Mouse (Mus musculus): ENCODE measurements around the gene Pde2a. TPM values are rescaled to one million over a fixed set of nuclear protein-coding genes. Genes with fewer than 3 reads are reported as not detected.

Gene Pde2a
- polyA plus RNA-seq, 1 experiment from 2014 or later = 11.9 TPM

GRCm38 (mm10) chr7:101458278-101458781 is 36.8 kb downstream of the Pde2a start:
- no peak overlapping the region for H3K27ac ChIP-seq (replicated peaks)
- WGBS = 70% methylated on average over 4 of the region's 4 CpGs
- H3K27me3 ChIP-seq (ENCODE audit: low read depth, poor library complexity, severe bottlenecking) = peaks cover 41% of the 10 kb centered on the region
- peaks cover 42% of the 10 kb centered on the region for H3K4me1 ChIP-seq
- H3K9me3 ChIP-seq (replicated peaks) = no peaks in the 10 kb centered on the region
- no peaks in the 10 kb centered on the region for H3K36me3 ChIP-seq
- H3K4me3 ChIP-seq = no peak overlapping the region
- DNase-seq (ENCODE audit: low spot score) = no peak

DNA sequence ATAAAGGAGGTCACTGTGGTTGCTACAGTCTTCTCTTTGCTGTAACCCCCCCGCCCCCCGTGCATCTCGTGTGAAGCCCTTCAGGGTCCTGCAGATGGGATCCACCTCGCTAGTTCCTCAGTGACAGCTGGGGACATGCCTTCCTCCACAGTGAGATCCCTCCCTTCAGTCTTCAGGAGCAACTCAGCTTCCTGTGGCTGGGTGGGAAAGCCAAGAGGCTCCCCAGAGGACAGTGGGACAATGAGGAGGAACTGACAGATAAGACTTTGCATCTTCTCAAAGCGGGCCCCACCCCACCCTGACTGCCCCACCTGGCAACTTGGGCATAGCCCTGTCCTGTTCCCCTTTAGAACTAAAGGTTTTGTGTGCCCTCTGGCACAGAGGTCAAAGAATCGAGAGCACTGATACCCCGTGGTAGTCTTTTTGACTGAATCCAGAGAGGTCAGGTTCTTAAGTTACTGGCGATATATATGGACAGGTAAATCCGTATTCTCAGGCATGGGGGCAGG is 37.9 kb downstream of the Pde2a start:
- H3K9me3 ChIP-seq (replicated peaks) = no peaks in the 10 kb centered on the region
- DNase-seq (ENCODE audit: low spot score) = no peak
- WGBS = 86% methylated on average over 9 of the region's 9 CpGs
- H3K4me3 ChIP-seq = no peak overlapping the region
- H3K4me1 ChIP-seq = peaks cover 34% of the 10 kb centered on the region
- H3K27ac ChIP-seq (replicated peaks) = 0 out of 2 replicates have a peak overlapping the region, but pooled peaks have one; percentile 24
- no peaks in the 10 kb centered on the region for H3K36me3 ChIP-seq
- peaks cover 31% of the 10 kb centered on the region for H3K27me3 ChIP-seq (ENCODE audit: low read depth, poor library complexity, severe bottlenecking)

- H3K27ac ChIP-seq (replicated peaks) = no peak overlapping the region
- no peaks in the 10 kb centered on the region for H3K9me3 ChIP-seq (replicated peaks)
- 65% methylated on average over 10 of the region's 10 CpGs for WGBS
- peaks cover 40% of the 10 kb centered on the region for H3K4me1 ChIP-seq
- no peaks in the 10 kb centered on the region for H3K36me3 ChIP-seq
- peaks cover 24% of the 10 kb centered on the region for H3K27me3 ChIP-seq (ENCODE audit: low read depth, poor library complexity, severe bottlenecking)
- no peak for DNase-seq (ENCODE audit: low spot score)
- H3K4me3 ChIP-seq = no peak overlapping the region
Measured at GRCm38 (mm10) chr7:101459923-101460607, 38.6 kb downstream of the Pde2a start.

DNA sequence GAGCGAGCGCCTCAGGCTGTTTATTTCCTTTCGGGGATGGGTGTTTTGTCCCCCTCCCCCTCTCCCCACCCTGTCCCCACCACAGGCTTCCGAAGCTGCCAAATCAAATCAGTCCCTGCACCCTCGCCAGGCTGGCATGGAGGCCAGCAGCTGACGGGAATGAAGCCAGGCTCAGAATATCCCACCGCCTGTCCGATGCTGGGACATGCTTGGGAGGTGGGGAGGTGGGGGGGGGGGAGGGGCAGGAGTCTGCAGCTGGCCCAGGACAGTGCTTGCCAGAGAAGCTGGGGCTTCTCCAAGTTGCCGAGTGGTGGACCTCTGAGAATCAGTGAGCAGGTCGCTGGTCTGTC is 39.1 kb downstream of the Pde2a start:
- peaks cover 45% of the 10 kb centered on the region for H3K4me1 ChIP-seq
- H3K4me3 ChIP-seq = no peak overlapping the region
- 0 out of 2 replicates have a peak, but pooled peaks cover 18% of the 10 kb centered on the region for H3K27me3 ChIP-seq (ENCODE audit: low read depth, poor library complexity, severe bottlenecking)
- WGBS = 56% methylated on average over 10 of the region's 10 CpGs
- H3K9me3 ChIP-seq (replicated peaks) = no peaks in the 10 kb centered on the region
- H3K27ac ChIP-seq (replicated peaks) = peak overlapping the region; percentile 55; the same call in 1 of the 2 replicates
- no peaks in the 10 kb centered on the region for H3K36me3 ChIP-seq
- DNase-seq (ENCODE audit: low spot score) = no peak

- no peak overlapping the region for H3K27ac ChIP-seq (replicated peaks)
- no peak for DNase-seq (ENCODE audit: low spot score)
- no peaks in the 10 kb centered on the region for H3K36me3 ChIP-seq
- peaks cover 48% of the 10 kb centered on the region for H3K4me1 ChIP-seq
- 87% methylated on average over 11 of the region's 11 CpGs for WGBS
- H3K27me3 ChIP-seq (ENCODE audit: low read depth, poor library complexity, severe bottlenecking) = 0 out of 2 replicates have a peak, but pooled peaks cover 12% of the 10 kb centered on the region
- H3K9me3 ChIP-seq (replicated peaks) = no peaks in the 10 kb centered on the region
- H3K4me3 ChIP-seq = no peak overlapping the region
Measured at GRCm38 (mm10) chr7:101461571-101461970, 40.1 kb downstream of the Pde2a start.

- Histone ChIP-seq H3K27me3 (ENCODE audit: low read depth, poor library complexity, severe bottlenecking) (0 out of 2 replicates have a peak, but pooled peaks cover 6% of the 10 kb centered on the region), H3K4me1 (peaks cover 40% of the 10 kb centered on the region), H3K36me3 (no peaks in the 10 kb centered on the region), H3K27ac (replicated peaks) (peak overlapping the region; percentile 39), H3K4me3 (no peak overlapping the region), H3K9me3 (replicated peaks) (no peaks in the 10 kb centered on the region)
- 85% methylated on average over 14 of the region's 14 CpGs for WGBS
- no peak for DNase-seq (ENCODE audit: low spot score)
Measured at GRCm38 (mm10) chr7:101462327-101463068, 41.0 kb downstream of the Pde2a start.

DNA sequence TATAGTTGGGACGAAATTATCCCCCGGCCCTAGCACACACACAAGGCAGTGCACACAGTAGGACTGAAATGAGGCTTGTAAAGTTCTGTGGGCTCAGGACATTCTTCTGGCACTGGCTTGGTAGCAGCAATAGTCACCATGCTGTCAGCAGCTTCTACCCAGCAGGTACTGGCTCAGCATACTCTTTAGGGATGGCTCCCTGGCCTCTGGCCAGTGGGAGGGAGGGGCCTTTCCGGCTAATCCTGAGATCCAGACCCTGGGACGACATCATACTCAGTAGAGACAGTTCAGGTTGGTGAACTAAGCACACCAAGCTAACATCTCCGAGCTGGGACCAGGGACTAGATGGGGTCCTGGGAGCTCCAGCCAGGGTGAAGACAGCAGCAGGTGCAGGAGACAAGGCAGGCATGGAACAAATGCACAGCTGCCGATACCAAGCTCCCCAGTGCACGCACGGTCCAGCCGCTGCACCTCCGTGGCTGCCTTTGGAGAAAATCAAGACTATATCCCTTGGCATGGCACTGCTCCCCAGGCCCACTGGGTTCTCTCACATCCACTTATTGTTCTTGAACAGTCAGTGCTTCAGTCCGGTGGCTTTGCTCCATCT is 42.3 kb downstream of the Pde2a start:
- H3K27ac ChIP-seq (replicated peaks) = no peak overlapping the region; the same call in 1 of the 2 replicates
- H3K4me3 ChIP-seq = no peak overlapping the region
- H3K27me3 ChIP-seq (ENCODE audit: low read depth, poor library complexity, severe bottlenecking) = no peaks in the 10 kb centered on the region
- WGBS = 83% methylated on average over 11 of the region's 11 CpGs
- peaks cover 38% of the 10 kb centered on the region for H3K4me1 ChIP-seq
- no peaks in the 10 kb centered on the region for H3K36me3 ChIP-seq
- DNase-seq (ENCODE audit: low spot score) = no peak
- H3K9me3 ChIP-seq (replicated peaks) = no peaks in the 10 kb centered on the region

- H3K27me3 ChIP-seq (ENCODE audit: low read depth, poor library complexity, severe bottlenecking) = no peaks in the 10 kb centered on the region
- 69% methylated on average over 4 of the region's 4 CpGs for WGBS
- no peak for DNase-seq (ENCODE audit: low spot score)
- no peak overlapping the region for H3K4me3 ChIP-seq
- H3K9me3 ChIP-seq (replicated peaks) = no peaks in the 10 kb centered on the region
- peaks cover 32% of the 10 kb centered on the region for H3K4me1 ChIP-seq
- H3K27ac ChIP-seq (replicated peaks) = 0 out of 2 replicates have a peak overlapping the region, but pooled peaks have one; percentile 59
- H3K36me3 ChIP-seq = no peaks in the 10 kb centered on the region
Measured at GRCm38 (mm10) chr7:101464927-101465326, 43.4 kb downstream of the Pde2a start.

GRCm38 (mm10) chr7:101465392-101465791 is 43.9 kb downstream of the Pde2a start:
- WGBS = 61% methylated on average over 14 of the region's 14 CpGs
- no peak overlapping the region for H3K4me3 ChIP-seq
- H3K27me3 ChIP-seq (ENCODE audit: low read depth, poor library complexity, severe bottlenecking) = no peaks in the 10 kb centered on the region
- H3K36me3 ChIP-seq = no peaks in the 10 kb centered on the region
- DNase-seq (ENCODE audit: low spot score) = no peak
- H3K27ac ChIP-seq (replicated peaks) = peak overlapping the region; percentile 59; the same call in 1 of the 2 replicates
- H3K4me1 ChIP-seq = peaks cover 27% of the 10 kb centered on the region
- H3K9me3 ChIP-seq (replicated peaks) = no peaks in the 10 kb centered on the region

- 83% methylated on average over 8 of the region's 8 CpGs for WGBS
- Histone ChIP-seq H3K27ac (replicated peaks) (peak overlapping the region; percentile 59; the same call in 1 of the 2 replicates), H3K36me3 (no peaks in the 10 kb centered on the region), H3K4me1 (peaks cover 22% of the 10 kb centered on the region), H3K9me3 (replicated peaks) (no peaks in the 10 kb centered on the region), H3K4me3 (no peak overlapping the region), H3K27me3 (ENCODE audit: low read depth, poor library complexity, severe bottlenecking) (no peaks in the 10 kb centered on the region)
- no peak for DNase-seq (ENCODE audit: low spot score)
Measured at GRCm38 (mm10) chr7:101465850-101466580, 44.5 kb downstream of the Pde2a start.

- Histone ChIP-seq H3K9me3 (replicated peaks) (no peaks in the 10 kb centered on the region), H3K27me3 (ENCODE audit: low read depth, poor library complexity, severe bottlenecking) (no peaks in the 10 kb centered on the region), H3K36me3 (no peaks in the 10 kb centered on the region), H3K27ac (replicated peaks) (no peak overlapping the region), H3K4me3 (no peak overlapping the region), H3K4me1 (peaks cover 22% of the 10 kb centered on the region)
- WGBS = 94% methylated on average over 6 of the region's 6 CpGs
- DNase-seq (ENCODE audit: low spot score) = no peak
Measured at GRCm38 (mm10) chr7:101466581-101467081, 45.1 kb downstream of the Pde2a start.

DNA sequence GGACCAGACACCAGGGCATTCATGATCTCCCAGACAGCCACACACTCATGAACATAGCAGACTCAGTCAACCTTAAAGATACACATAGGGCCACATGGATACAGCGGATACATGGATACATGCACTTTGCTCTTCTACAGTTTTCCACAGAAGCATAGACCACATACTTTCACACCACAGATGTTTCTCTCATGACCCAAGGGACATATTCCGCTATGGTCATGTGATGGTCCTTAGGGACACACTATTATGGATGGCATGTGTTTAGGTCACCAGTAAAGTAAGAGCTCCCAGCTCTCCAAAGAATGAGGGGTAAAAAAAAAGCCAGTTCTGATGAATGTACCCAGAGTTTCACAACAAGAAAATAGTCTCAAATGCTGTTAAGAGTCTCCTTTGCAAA is 49.9 kb downstream of the Pde2a start:
- Histone ChIP-seq H3K9me3 (replicated peaks) (no peaks in the 10 kb centered on the region), H3K27me3 (ENCODE audit: low read depth, poor library complexity, severe bottlenecking) (no peaks in the 10 kb centered on the region), H3K4me3 (no peak overlapping the region), H3K36me3 (no peaks in the 10 kb centered on the region), H3K27ac (replicated peaks) (no peak overlapping the region), H3K4me1 (no peaks in the 10 kb centered on the region; the same call in none of the 2 replicates)
- WGBS = 95% methylated on average over 2 of the region's 2 CpGs
- DNase-seq (ENCODE audit: low spot score) = no peak

Measured in midbrain, embryonic 10.5 days (tissue).